Mouse (Mus musculus): Measurements from ENCODE around the gene Emc7.

The Emc7 gene

GRCm38 (mm10) chr2:112518541-112518940 lies 63.7 kb downstream of the Emc7 start:
- no peak for DNase-seq (ENCODE audit: low spot score in 2 of 2)

- no peak for DNase-seq (ENCODE audit: low spot score in 2 of 2)
Measured at GRCm38 (mm10) chr2:112520526-112521482, 66.0 kb downstream of the Emc7 start.
